Mouse (Mus musculus): ENCODE results near the gene Gtdc1. TPM values are rescaled to one million over a fixed set of nuclear protein-coding genes. Genes with fewer than 3 reads are reported as not detected.

The Gtdc1 gene
- polyA plus RNA-seq, 1 experiment: 42.4 TPM

- H3K9me3 ChIP-seq (replicated peaks; ENCODE audit: control insufficient read depth, insufficient read depth, low read length, poor library complexity, severe bottlenecking): no peaks in the 10 kb centered on the region
- no peaks in the 10 kb centered on the region for H3K4me1 ChIP-seq (ENCODE audit: control insufficient read depth, insufficient read depth, low read length)
- H3K27ac ChIP-seq (ENCODE audit: insufficient read depth, low read length): no peak overlapping the region
- H3K9ac ChIP-seq (ENCODE audit: low read depth, poor library complexity, severe bottlenecking): no peak overlapping the region
- H3K36me3 ChIP-seq (ENCODE audit: control insufficient read depth, insufficient read depth, low read length, poor library complexity, severe bottlenecking): no peaks in the 10 kb centered on the region
- H3K27me3 ChIP-seq (ENCODE audit: control insufficient read depth, insufficient read depth, low read length, poor library complexity, severe bottlenecking): no peaks in the 10 kb centered on the region; the same call in 1 of the 2 replicates
- H3K4me3 ChIP-seq (ENCODE audit: low read depth, low read length): no peak overlapping the region
- TF ChIP-seq POLR2A (IDR thresholded peaks at IDR 0.05; ENCODE audit: insufficient read depth, low read length) (no peak), CTCF (IDR thresholded peaks at IDR 0.05; ENCODE audit: low read depth, low read length) (no peak), EP300 (IDR thresholded peaks at IDR 0.05; ENCODE audit: insufficient read depth, low read depth, low read length) (no peak)
Observed at GRCm38 (mm10) chr2:44923056-44923883, 4.2 kb downstream of the Gtdc1 start.

- no peak overlapping the region for H3K4me3 ChIP-seq (ENCODE audit: low read depth, low read length)
- H3K4me1 ChIP-seq (ENCODE audit: control insufficient read depth, insufficient read depth, low read length): no peaks in the 10 kb centered on the region
- no peaks in the 10 kb centered on the region for H3K36me3 ChIP-seq (ENCODE audit: control insufficient read depth, insufficient read depth, low read length, poor library complexity, severe bottlenecking)
- no peaks in the 10 kb centered on the region for H3K9me3 ChIP-seq (replicated peaks; ENCODE audit: control insufficient read depth, insufficient read depth, low read length, poor library complexity, severe bottlenecking)
- H3K27me3 ChIP-seq (ENCODE audit: control insufficient read depth, insufficient read depth, low read length, poor library complexity, severe bottlenecking): no peaks in the 10 kb centered on the region; the same call in 1 of the 2 replicates
- H3K27ac ChIP-seq (ENCODE audit: insufficient read depth, low read length): no peak overlapping the region
- no peak for TF ChIP-seq POLR2A (IDR thresholded peaks at IDR 0.05; ENCODE audit: insufficient read depth, low read length)
- no peak for TF ChIP-seq CTCF (IDR thresholded peaks at IDR 0.05; ENCODE audit: low read depth, low read length)
- no peak for TF ChIP-seq EP300 (IDR thresholded peaks at IDR 0.05; ENCODE audit: insufficient read depth, low read depth, low read length)
- no peak overlapping the region for H3K9ac ChIP-seq (ENCODE audit: low read depth, poor library complexity, severe bottlenecking)
Observed at GRCm38 (mm10) chr2:44922500-44922899, 5.0 kb downstream of the Gtdc1 start.

GRCm38 (mm10) chr2:44920471-44920870 is 7.0 kb downstream of the Gtdc1 start:
- H3K9ac ChIP-seq (ENCODE audit: low read depth, poor library complexity, severe bottlenecking): no peak overlapping the region
- no peak overlapping the region for H3K27ac ChIP-seq (ENCODE audit: insufficient read depth, low read length)
- no peaks in the 10 kb centered on the region for H3K4me1 ChIP-seq (ENCODE audit: control insufficient read depth, insufficient read depth, low read length)
- no peaks in the 10 kb centered on the region for H3K9me3 ChIP-seq (replicated peaks; ENCODE audit: control insufficient read depth, insufficient read depth, low read length, poor library complexity, severe bottlenecking)
- no peak overlapping the region for H3K4me3 ChIP-seq (ENCODE audit: low read depth, low read length)
- TF ChIP-seq POLR2A (IDR thresholded peaks at IDR 0.05; ENCODE audit: insufficient read depth, low read length): no peak
- no peak for TF ChIP-seq CTCF (IDR thresholded peaks at IDR 0.05; ENCODE audit: low read depth, low read length)
- TF ChIP-seq EP300 (IDR thresholded peaks at IDR 0.05; ENCODE audit: insufficient read depth, low read depth, low read length): no peak
- H3K27me3 ChIP-seq (ENCODE audit: control insufficient read depth, insufficient read depth, low read length, poor library complexity, severe bottlenecking): no peaks in the 10 kb centered on the region
- H3K36me3 ChIP-seq (ENCODE audit: control insufficient read depth, insufficient read depth, low read length, poor library complexity, severe bottlenecking): no peaks in the 10 kb centered on the region

- Histone ChIP-seq H3K9me3 (replicated peaks; ENCODE audit: control insufficient read depth, insufficient read depth, low read length, poor library complexity, severe bottlenecking) (no peaks in the 10 kb centered on the region), H3K27ac (ENCODE audit: insufficient read depth, low read length) (no peak overlapping the region), H3K9ac (ENCODE audit: low read depth, poor library complexity, severe bottlenecking) (no peak overlapping the region), H3K4me1 (ENCODE audit: control insufficient read depth, insufficient read depth, low read length) (no peaks in the 10 kb centered on the region), H3K4me3 (ENCODE audit: low read depth, low read length) (no peak overlapping the region), H3K27me3 (ENCODE audit: control insufficient read depth, insufficient read depth, low read length, poor library complexity, severe bottlenecking) (no peaks in the 10 kb centered on the region), H3K36me3 (ENCODE audit: control insufficient read depth, insufficient read depth, low read length, poor library complexity, severe bottlenecking) (no peaks in the 10 kb centered on the region)
- no peak for TF ChIP-seq CTCF (IDR thresholded peaks at IDR 0.05; ENCODE audit: low read depth, low read length)
- no peak for TF ChIP-seq POLR2A (IDR thresholded peaks at IDR 0.05; ENCODE audit: insufficient read depth, low read length)
- TF ChIP-seq EP300 (IDR thresholded peaks at IDR 0.05; ENCODE audit: insufficient read depth, low read depth, low read length): no peak
Observed at GRCm38 (mm10) chr2:44919326-44919725, 8.1 kb downstream of the Gtdc1 start.

- no peaks in the 10 kb centered on the region for H3K36me3 ChIP-seq (ENCODE audit: control insufficient read depth, insufficient read depth, low read length, poor library complexity, severe bottlenecking)
- H3K27me3 ChIP-seq (ENCODE audit: control insufficient read depth, insufficient read depth, low read length, poor library complexity, severe bottlenecking): no peaks in the 10 kb centered on the region
- no peak overlapping the region for H3K4me3 ChIP-seq (ENCODE audit: low read depth, low read length)
- no peak overlapping the region for H3K9ac ChIP-seq (ENCODE audit: low read depth, poor library complexity, severe bottlenecking)
- TF ChIP-seq POLR2A (IDR thresholded peaks at IDR 0.05; ENCODE audit: insufficient read depth, low read length) (no peak), CTCF (IDR thresholded peaks at IDR 0.05; ENCODE audit: low read depth, low read length) (no peak), EP300 (IDR thresholded peaks at IDR 0.05; ENCODE audit: insufficient read depth, low read depth, low read length) (no peak)
- H3K4me1 ChIP-seq (ENCODE audit: control insufficient read depth, insufficient read depth, low read length): no peaks in the 10 kb centered on the region
- no peaks in the 10 kb centered on the region for H3K9me3 ChIP-seq (replicated peaks; ENCODE audit: control insufficient read depth, insufficient read depth, low read length, poor library complexity, severe bottlenecking)
- no peak overlapping the region for H3K27ac ChIP-seq (ENCODE audit: insufficient read depth, low read length)
Observed at GRCm38 (mm10) chr2:44918737-44919136, 8.7 kb downstream of the Gtdc1 start.

- no peaks in the 10 kb centered on the region for H3K9me3 ChIP-seq (replicated peaks; ENCODE audit: control insufficient read depth, insufficient read depth, low read length, poor library complexity, severe bottlenecking)
- H3K27me3 ChIP-seq (ENCODE audit: control insufficient read depth, insufficient read depth, low read length, poor library complexity, severe bottlenecking): no peaks in the 10 kb centered on the region
- H3K9ac ChIP-seq (ENCODE audit: low read depth, poor library complexity, severe bottlenecking): no peak overlapping the region
- H3K4me3 ChIP-seq (ENCODE audit: low read depth, low read length): no peak overlapping the region
- H3K4me1 ChIP-seq (ENCODE audit: control insufficient read depth, insufficient read depth, low read length): no peaks in the 10 kb centered on the region
- H3K27ac ChIP-seq (ENCODE audit: insufficient read depth, low read length): no peak overlapping the region
- TF ChIP-seq POLR2A (IDR thresholded peaks at IDR 0.05; ENCODE audit: insufficient read depth, low read length) (no peak), EP300 (IDR thresholded peaks at IDR 0.05; ENCODE audit: insufficient read depth, low read depth, low read length) (no peak), CTCF (IDR thresholded peaks at IDR 0.05; ENCODE audit: low read depth, low read length) (no peak)
- no peaks in the 10 kb centered on the region for H3K36me3 ChIP-seq (ENCODE audit: control insufficient read depth, insufficient read depth, low read length, poor library complexity, severe bottlenecking)
Observed at GRCm38 (mm10) chr2:44916286-44916685, 11.2 kb downstream of the Gtdc1 start.

Measured in ES-Bruce4 (cell line).